Mouse (Mus musculus) liver, embryonic 15.5 days (tissue): ENCODE data around the gene Tnn. TPM values are rescaled to one million over a fixed set of nuclear protein-coding genes. Genes with fewer than 3 reads are reported as not detected.

Source experiments
- ATAC-seq: fragments of 200-750 bp; cut with Nextera tagmentation; 2 replicates; pipeline ENCODE4 v1.8.0; 2017; ENCODE audit warnings: moderate number of reproducible peaks, mild to moderate bottlenecking, moderate library complexity; ENCODE audit not compliant: insufficient read depth
- H3K27ac ChIP-seq: fragments of 300-500 bp; sonication (generic); replicated peaks from 2 replicates; pipeline ENCODE4 v1.5.1; 2015; ENCODE audit warnings: mild to moderate bottlenecking, inconsistent platforms
- H3K27me3 ChIP-seq: fragments of 300-500 bp; sonication (generic); 2 replicates; pipeline ENCODE4 v1.6.1; 2015; ENCODE audit warnings: mild to moderate bottlenecking, inconsistent platforms
- H3K36me3 ChIP-seq: fragments of 300-500 bp; sonication (generic); replicated peaks from 2 replicates; pipeline ENCODE4 v1.6.1; 2015; ENCODE audit warnings: moderate library complexity, mild to moderate bottlenecking, inconsistent platforms
- H3K4me1 ChIP-seq: fragments of 300-500 bp; sonication (generic); replicated peaks from 2 replicates; pipeline ENCODE4 v1.6.1; 2015; ENCODE audit warnings: inconsistent platforms
- H3K4me2 ChIP-seq: fragments of 300-500 bp; sonication (generic); 2 replicates; pipeline ENCODE4 v1.6.1; 2015; ENCODE audit warnings: moderate library complexity, mild to moderate bottlenecking, inconsistent platforms
- H3K4me3 ChIP-seq: fragments of 300-500 bp; sonication (generic); replicated peaks from 2 replicates; pipeline ENCODE4 v1.5.1; 2015; ENCODE audit warnings: mild to moderate bottlenecking, inconsistent platforms
- H3K9ac ChIP-seq: fragments of 300-500 bp; sonication (generic); 2 replicates; pipeline ENCODE4 v1.6.1; 2015; ENCODE audit warnings: moderate library complexity, mild to moderate bottlenecking, inconsistent platforms
- H3K9me3 ChIP-seq: fragments of 300-500 bp; sonication (generic); replicated peaks from 2 replicates; pipeline ENCODE4 v1.6.1; 2016; ENCODE audit warnings: inconsistent platforms
- WGBS: fragments of 180-500 bp; shearing (Covaris S2); methylation state at CpG from one replicate; pipeline ENCODE4 v1.1.7; 2015; ENCODE audit warnings: mixed read lengths; ENCODE audit not compliant: insufficient replicate concordance; 5-methylcytosine and 5-hydroxymethylcytosine counted together
- polyA plus RNA-seq: library from polyadenylated mRNA; unstranded; fragments of >200 nt; fragmentation: Nextera tagmentation; extraction: Ambion mirVana; gene quantifications from 2 replicates; pipeline ENCODE4 v1.2.1, GENCODE M21; 2015

Tnn gene
- polyA plus RNA-seq, result 0.07 and 0.10 TPM in 2 replicates

DNA sequence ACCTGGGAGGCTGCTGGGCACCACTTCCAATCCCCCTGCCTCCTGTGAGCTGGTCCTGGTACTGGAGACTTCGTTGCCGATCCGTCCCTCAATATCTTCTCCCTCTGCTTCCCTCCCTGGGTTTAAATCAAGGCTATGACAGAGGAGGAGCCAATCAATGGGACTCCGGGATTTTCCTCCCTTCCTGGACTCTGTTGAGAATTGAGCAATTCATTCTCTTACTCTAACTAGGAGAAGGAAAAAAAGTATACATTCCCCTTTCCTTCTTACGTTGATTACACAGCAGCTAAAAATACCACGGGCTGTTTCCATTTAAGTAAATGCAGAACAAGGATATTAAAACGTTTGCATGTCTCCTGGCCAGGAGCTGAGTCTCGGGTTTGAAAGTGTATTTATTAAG, at the start of gene Tnn:
Gene Tnn, minus strand, starts transcription at position 101 of the 400 bp plus-strand sequence.
- H3K4me1 ChIP-seq, result no peaks in the 10 kb centered on the region
- H3K4me2 ChIP-seq, result no peak within 1 kb of the TSS
- no peak within 1 kb of the TSS for H3K9ac ChIP-seq
- ATAC-seq, result no peak
- H3K27ac ChIP-seq, result no peak within 1 kb of the TSS
- H3K4me3 ChIP-seq, result no peak within 1 kb of the TSS
- 50% methylated on average over 8 of the region's 8 CpGs for WGBS
- no peaks in the 10 kb centered on the region for H3K36me3 ChIP-seq
- H3K27me3 ChIP-seq, result no peaks in the 10 kb centered on the region
- no peaks in the 10 kb centered on the region for H3K9me3 ChIP-seq

DNA sequence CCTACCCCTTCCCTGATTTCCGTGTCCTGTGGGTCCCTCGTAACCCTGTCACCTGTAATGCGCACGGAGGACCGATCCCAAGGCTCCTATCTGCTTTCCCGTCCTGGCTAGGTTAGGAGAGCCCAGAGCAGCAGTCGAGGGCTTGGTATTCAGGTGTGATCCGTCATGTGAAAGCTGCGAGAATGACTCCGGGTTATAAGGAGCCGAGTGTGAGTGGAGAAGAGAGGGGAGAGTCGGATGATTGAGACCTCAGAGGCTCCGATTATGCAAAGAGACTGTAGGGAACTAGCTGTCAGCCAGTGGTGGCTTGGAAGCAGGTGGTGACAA, 41.9 kb upstream of the Tnn start:
- ATAC-seq, result peak; percentile 40
- peak overlapping the region; percentile 75 for H3K4me3 ChIP-seq
- 0% methylated on average over 13 of the region's 13 CpGs for WGBS
- H3K27ac ChIP-seq, result peak overlapping the region; percentile 56
- peaks cover 19% of the 10 kb centered on the region for H3K4me1 ChIP-seq
- H3K36me3 ChIP-seq, result peaks cover 25% of the 10 kb centered on the region
- H3K9ac ChIP-seq, result peak overlapping the region; percentile 57
- no peaks in the 10 kb centered on the region for H3K27me3 ChIP-seq
- peak overlapping the region; percentile 85 for H3K4me2 ChIP-seq
- H3K9me3 ChIP-seq, result no peaks in the 10 kb centered on the region

- Histone ChIP-seq H3K9ac (peak within 1 kb of the TSS; percentile 57), H3K36me3 (peaks cover 22% of the 10 kb centered on the region), H3K27me3 (no peaks in the 10 kb centered on the region), H3K4me3 (peak within 1 kb of the TSS; percentile 75), H3K4me2 (peak within 1 kb of the TSS; percentile 85), H3K4me1 (peaks cover 19% of the 10 kb centered on the region), H3K27ac (peak within 1 kb of the TSS; percentile 56), H3K9me3 (no peaks in the 10 kb centered on the region)
- peak; percentile 99 for ATAC-seq
- 8% methylated on average over 31 of the region's 31 CpGs for WGBS
These were observed 41.4 kb upstream of the Tnn start, which contains the start of gene Mrps14 for GRCm38 (mm10) chr1:160194529-160195336. TSS of gene Mrps14 (plus strand) at chr1:160195215.

DNA sequence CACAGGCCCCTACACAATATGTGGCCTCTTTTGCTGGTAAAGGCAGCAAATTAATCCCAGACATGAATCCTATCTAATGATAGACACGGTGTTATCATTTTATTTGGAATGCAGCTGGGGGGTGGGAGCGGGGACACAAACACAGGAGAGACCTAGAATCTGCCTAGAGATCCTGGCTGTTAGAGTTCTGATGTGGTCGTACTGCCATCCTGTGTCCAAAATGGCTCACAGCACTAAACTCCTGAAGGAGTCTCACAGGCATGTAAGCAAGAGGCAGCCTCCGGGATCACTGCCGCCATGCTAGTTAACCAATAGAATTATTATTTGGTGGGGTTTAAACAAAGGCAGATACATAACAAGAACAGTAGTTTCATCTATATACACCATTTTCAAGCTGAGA, 31.1 kb upstream of the Tnn start:
- no peak overlapping the region for H3K4me2 ChIP-seq
- no peak overlapping the region for H3K9ac ChIP-seq
- H3K27me3 ChIP-seq, result 0 out of 2 replicates have a peak, but pooled peaks cover 3% of the 10 kb centered on the region
- ATAC-seq, result no peak
- 29% methylated on average over 5 of the region's 5 CpGs for WGBS
- H3K4me3 ChIP-seq, result no peak overlapping the region
- no peaks in the 10 kb centered on the region for H3K4me1 ChIP-seq
- no peaks in the 10 kb centered on the region for H3K9me3 ChIP-seq
- no peak overlapping the region for H3K27ac ChIP-seq
- H3K36me3 ChIP-seq, result no peaks in the 10 kb centered on the region

GRCm38 (mm10) chr1:160181216-160181615, 27.8 kb upstream of the Tnn start:
- Histone ChIP-seq H3K4me2 (no peak overlapping the region), H3K27me3 (no peaks in the 10 kb centered on the region), H3K4me1 (no peaks in the 10 kb centered on the region), H3K27ac (no peak overlapping the region), H3K9ac (no peak overlapping the region), H3K4me3 (no peak overlapping the region), H3K9me3 (no peaks in the 10 kb centered on the region), H3K36me3 (no peaks in the 10 kb centered on the region)
- no peak for ATAC-seq
- 44% methylated on average over 4 of the region's 4 CpGs for WGBS

DNA sequence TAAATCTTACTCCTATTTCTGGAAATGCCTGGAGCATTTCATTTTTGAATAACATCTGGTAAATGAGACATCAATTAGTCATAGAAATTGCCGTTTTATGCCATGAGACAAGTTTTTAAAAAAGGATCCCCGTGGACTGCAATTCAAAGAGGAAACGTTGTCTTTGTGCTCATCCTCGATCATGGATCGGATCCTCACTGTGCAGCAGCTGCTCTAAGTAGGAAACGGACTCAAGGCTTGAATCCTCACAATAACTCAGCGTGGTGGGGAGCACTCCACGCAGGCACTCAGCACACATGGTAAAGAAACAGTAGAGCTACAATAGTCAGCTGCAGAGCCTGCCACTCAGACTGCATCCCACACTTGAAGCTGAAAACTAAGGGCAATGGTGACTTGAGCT, 23.5 kb upstream of the Tnn start:
- Histone ChIP-seq H3K27me3 (no peaks in the 10 kb centered on the region), H3K4me2 (no peak overlapping the region), H3K9ac (no peak overlapping the region), H3K36me3 (no peaks in the 10 kb centered on the region), H3K4me1 (no peaks in the 10 kb centered on the region), H3K4me3 (no peak overlapping the region), H3K27ac (no peak overlapping the region), H3K9me3 (no peaks in the 10 kb centered on the region)
- no peak for ATAC-seq
- WGBS, result 61% methylated on average over 8 of the region's 8 CpGs

DNA sequence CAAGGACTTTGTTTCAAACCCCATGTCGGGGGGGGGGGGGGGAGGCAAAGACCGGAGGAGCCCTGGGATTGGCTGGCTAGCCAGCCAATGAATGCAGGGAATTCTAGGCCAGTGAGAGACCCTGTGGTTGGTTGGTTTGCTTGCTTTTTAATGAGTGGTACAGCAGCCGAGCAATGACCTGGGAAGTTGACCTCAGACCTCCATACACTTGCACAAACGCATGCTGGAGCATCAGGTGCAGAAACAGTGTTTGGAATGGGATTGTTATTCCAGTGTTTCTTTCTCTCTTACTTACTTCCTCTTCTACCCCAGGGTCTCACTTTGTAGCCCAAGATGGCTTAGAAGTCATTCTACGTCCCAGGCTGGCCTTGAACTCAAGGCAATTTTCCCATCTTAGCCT, 13.2 kb upstream of the Tnn start:
- H3K27me3 ChIP-seq, result no peaks in the 10 kb centered on the region
- H3K4me2 ChIP-seq, result no peak overlapping the region
- no peak overlapping the region for H3K27ac ChIP-seq
- H3K4me3 ChIP-seq, result no peak overlapping the region
- ATAC-seq, result no peak
- 70% methylated on average over 3 of the region's 5 CpGs for WGBS
- no peaks in the 10 kb centered on the region for H3K4me1 ChIP-seq
- H3K9ac ChIP-seq, result no peak overlapping the region
- H3K9me3 ChIP-seq, result no peaks in the 10 kb centered on the region
- H3K36me3 ChIP-seq, result no peaks in the 10 kb centered on the region

GRCm38 (mm10) chr1:160158190-160158589, 4.8 kb upstream of the Tnn start:
- 77% methylated on average over 2 of the region's 2 CpGs for WGBS
- Histone ChIP-seq H3K27me3 (no peaks in the 10 kb centered on the region), H3K27ac (no peak overlapping the region), H3K9me3 (no peaks in the 10 kb centered on the region), H3K9ac (no peak overlapping the region), H3K36me3 (no peaks in the 10 kb centered on the region), H3K4me2 (no peak overlapping the region), H3K4me3 (no peak overlapping the region), H3K4me1 (no peaks in the 10 kb centered on the region)
- no peak for ATAC-seq

- 25% methylated on average over 3 of the region's 3 CpGs for WGBS
- H3K4me3 ChIP-seq, result no peak overlapping the region
- no peaks in the 10 kb centered on the region for H3K36me3 ChIP-seq
- no peak overlapping the region for H3K9ac ChIP-seq
- H3K4me2 ChIP-seq, result no peak overlapping the region
- H3K4me1 ChIP-seq, result no peaks in the 10 kb centered on the region
- no peak for ATAC-seq
- H3K27ac ChIP-seq, result no peak overlapping the region
- H3K9me3 ChIP-seq, result no peaks in the 10 kb centered on the region
- no peaks in the 10 kb centered on the region for H3K27me3 ChIP-seq
These were observed 2.7 kb downstream of the Tnn start for GRCm38 (mm10) chr1:160150726-160151125.

- Histone ChIP-seq H3K4me2 (no peak overlapping the region), H3K4me3 (no peak overlapping the region), H3K9ac (no peak overlapping the region), H3K4me1 (no peaks in the 10 kb centered on the region), H3K27ac (no peak overlapping the region), H3K36me3 (no peaks in the 10 kb centered on the region), H3K27me3 (no peaks in the 10 kb centered on the region), H3K9me3 (no peaks in the 10 kb centered on the region)
- no peak for ATAC-seq
- WGBS, result 61% methylated on average over 11 of the region's 11 CpGs
These were observed 4.0 kb downstream of the Tnn start for GRCm38 (mm10) chr1:160149291-160149906.

- no peaks in the 10 kb centered on the region for H3K27me3 ChIP-seq
- WGBS, result 75% methylated on average over 7 of the region's 7 CpGs
- H3K27ac ChIP-seq, result no peak overlapping the region
- H3K9ac ChIP-seq, result no peak overlapping the region
- no peak overlapping the region for H3K4me3 ChIP-seq
- ATAC-seq, result no peak
- no peaks in the 10 kb centered on the region for H3K9me3 ChIP-seq
- no peaks in the 10 kb centered on the region for H3K4me1 ChIP-seq
- no peaks in the 10 kb centered on the region for H3K36me3 ChIP-seq
- no peak overlapping the region for H3K4me2 ChIP-seq
These were observed 6.1 kb downstream of the Tnn start for GRCm38 (mm10) chr1:160147274-160147673.
